Mouse (Mus musculus) liver, embryonic 12.5 days (tissue): Measurements from ENCODE around the gene Prmt8. TPM values are rescaled to one million over a fixed set of nuclear protein-coding genes. Genes with fewer than 3 reads are reported as not detected.

ENCODE experiments used
- ATAC-seq: fragments of 200-750 bp; cut with Nextera tagmentation; 2 replicates; pipeline ENCODE4 v1.8.0; 2017; ENCODE audit warnings: moderate number of reproducible peaks, mild to moderate bottlenecking, moderate library complexity
- H3K27ac ChIP-seq: fragments of 300-500 bp; sonication (generic); 2 replicates; pipeline ENCODE4 v1.5.1; 2016; ENCODE audit warnings: mild to moderate bottlenecking
- H3K27me3 ChIP-seq: fragments of 300-500 bp; sonication (generic); replicated peaks from 2 replicates; pipeline ENCODE4 v1.6.1; 2016; ENCODE audit warnings: mild to moderate bottlenecking, moderate library complexity
- H3K36me3 ChIP-seq: fragments of 300-500 bp; sonication (generic); 2 replicates; pipeline ENCODE4 v1.6.1; 2016; ENCODE audit warnings: mild to moderate bottlenecking, moderate library complexity
- H3K4me1 ChIP-seq: fragments of 300-500 bp; sonication (generic); 2 replicates; pipeline ENCODE4 v1.6.1; 2016
- H3K4me2 ChIP-seq: fragments of 300-500 bp; sonication (generic); 2 replicates; pipeline ENCODE4 v1.6.1; 2016; ENCODE audit warnings: mild to moderate bottlenecking, moderate library complexity
- H3K4me3 ChIP-seq: fragments of 300-500 bp; sonication (generic); 2 replicates; pipeline ENCODE4 v1.5.1; 2016; ENCODE audit warnings: mild to moderate bottlenecking, moderate library complexity
- H3K9ac ChIP-seq: fragments of 300-500 bp; sonication (generic); 2 replicates; pipeline ENCODE4 v1.6.1; 2016; ENCODE audit warnings: mild to moderate bottlenecking, moderate library complexity
- H3K9me3 ChIP-seq: fragments of 300-500 bp; sonication (generic); replicated peaks from 2 replicates; pipeline ENCODE4 v1.6.1; 2016; ENCODE audit warnings: mild to moderate bottlenecking, moderate library complexity
- WGBS: fragments of 180-500 bp; shearing (Covaris S2); methylation state at CpG from one replicate; pipeline ENCODE4 v1.1.7; 2016; ENCODE audit not compliant: insufficient replicate concordance; 5-methylcytosine and 5-hydroxymethylcytosine counted together
- polyA plus RNA-seq: library from polyadenylated mRNA; unstranded; fragments of >200 nt; fragmentation: Nextera tagmentation; extraction: Ambion mirVana; gene quantifications from 2 replicates; pipeline ENCODE4 v1.2.1, GENCODE M21; 2016

Gene Prmt8
- polyA plus RNA-seq, 1 experiment from 2014 or later = not detected

GRCm38 (mm10) chr6:127735130-127735981, 33.9 kb downstream of the Prmt8 start:
- no peak overlapping the region for H3K27ac ChIP-seq
- ATAC-seq = no peak

GRCm38 (mm10) chr6:127723126-127723525, 46.1 kb downstream of the Prmt8 start:
- no peak for ATAC-seq
- no peaks in the 10 kb centered on the region for H3K9me3 ChIP-seq
- no peak overlapping the region for H3K27ac ChIP-seq
- no peaks in the 10 kb centered on the region for H3K36me3 ChIP-seq
- no peak overlapping the region for H3K9ac ChIP-seq
- H3K4me2 ChIP-seq = no peak overlapping the region
- no peaks in the 10 kb centered on the region; the same call in 1 of the 2 replicates for H3K27me3 ChIP-seq
- no peaks in the 10 kb centered on the region for H3K4me1 ChIP-seq
- no peak overlapping the region for H3K4me3 ChIP-seq
- 42% methylated on average over 8 of the region's 8 CpGs for WGBS

More at GRCm38 (mm10) chr6:127735130-127735981, 33.9 kb downstream of the Prmt8 start:
- H3K4me1 ChIP-seq = no peaks in the 10 kb centered on the region
- H3K36me3 ChIP-seq = no peaks in the 10 kb centered on the region
- 64% methylated on average over 13 of the region's 13 CpGs for WGBS
- H3K9ac ChIP-seq = no peak overlapping the region
- no peak overlapping the region for H3K4me3 ChIP-seq
- H3K9me3 ChIP-seq = no peaks in the 10 kb centered on the region
- no peaks in the 10 kb centered on the region for H3K27me3 ChIP-seq
- no peak overlapping the region for H3K4me2 ChIP-seq

DNA sequence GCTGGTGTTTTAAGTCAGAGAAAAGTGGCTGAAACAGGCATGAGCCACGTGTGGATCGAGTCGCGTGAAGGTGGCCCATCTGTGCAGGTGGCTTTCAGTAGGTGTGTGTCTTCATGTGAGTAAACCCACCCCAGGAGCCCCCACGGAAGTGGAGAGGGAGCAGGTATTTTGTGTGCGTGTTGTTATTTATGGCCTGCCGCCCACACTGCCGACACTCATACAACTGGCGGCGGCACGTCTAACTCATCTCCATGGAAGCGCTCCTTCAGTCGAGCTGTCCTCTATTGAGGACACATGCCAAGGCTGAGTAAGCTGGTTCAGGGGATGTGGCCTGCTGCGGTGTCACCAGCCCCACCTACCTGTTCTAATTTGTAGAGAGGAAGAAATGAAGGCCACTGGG, 49.4 kb downstream of the Prmt8 start:
- Histone ChIP-seq H3K4me2 (no peak overlapping the region), H3K36me3 (no peaks in the 10 kb centered on the region), H3K27me3 (no peaks in the 10 kb centered on the region), H3K4me1 (no peaks in the 10 kb centered on the region), H3K27ac (no peak overlapping the region), H3K9ac (no peak overlapping the region), H3K9me3 (no peaks in the 10 kb centered on the region), H3K4me3 (no peak overlapping the region)
- ATAC-seq = no peak
- 82% methylated on average over 14 of the region's 14 CpGs for WGBS

DNA sequence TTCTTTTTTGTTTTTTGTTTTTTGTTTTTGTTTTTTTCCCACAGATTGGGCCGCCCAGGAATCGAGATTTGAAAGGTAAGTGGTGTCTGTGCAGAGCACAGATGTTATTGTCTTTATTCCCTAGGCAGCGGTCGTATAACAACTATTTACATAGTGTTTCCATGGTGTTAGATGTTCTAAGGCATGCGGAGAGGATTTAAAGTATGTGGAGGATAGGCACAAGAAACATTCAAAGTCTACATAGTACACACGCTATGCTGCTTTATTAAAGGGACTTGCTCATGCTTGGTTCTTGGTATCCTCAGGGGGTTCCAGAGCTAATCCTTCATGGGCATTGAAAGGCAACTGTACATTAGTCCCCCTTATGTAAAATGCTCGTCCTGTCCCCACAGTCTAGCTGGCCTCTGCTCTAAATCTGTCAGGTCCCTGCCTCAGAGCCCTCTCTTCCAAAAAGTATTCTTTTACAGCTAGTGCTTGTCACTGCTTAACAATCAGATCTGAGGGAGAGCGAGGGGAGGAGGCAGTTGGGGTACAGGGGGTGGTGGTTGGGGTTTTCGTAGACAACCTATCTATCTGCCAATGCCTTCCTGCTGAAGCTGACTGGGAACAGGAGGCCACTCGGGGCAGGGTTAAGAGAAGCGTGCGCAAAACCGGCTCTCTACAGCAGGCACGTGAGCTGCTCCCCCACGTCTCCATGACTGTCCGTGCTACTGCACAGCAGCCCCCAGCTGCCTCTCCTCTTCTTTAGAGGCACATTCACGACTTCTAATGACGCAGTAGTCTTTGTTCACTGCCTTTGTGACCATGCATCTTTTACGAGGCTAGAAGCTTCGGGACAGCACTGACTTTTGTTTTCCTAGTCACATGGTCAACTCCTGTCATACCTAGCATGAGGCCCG, 51.8 kb downstream of the Prmt8 start:
- ATAC-seq = no peak
- Histone ChIP-seq H3K27ac (no peak overlapping the region), H3K9ac (no peak overlapping the region), H3K4me2 (no peak overlapping the region), H3K36me3 (no peaks in the 10 kb centered on the region), H3K27me3 (no peaks in the 10 kb centered on the region), H3K4me3 (no peak overlapping the region), H3K9me3 (no peaks in the 10 kb centered on the region), H3K4me1 (no peaks in the 10 kb centered on the region)
- WGBS = 63% methylated on average over 21 of the region's 21 CpGs

DNA sequence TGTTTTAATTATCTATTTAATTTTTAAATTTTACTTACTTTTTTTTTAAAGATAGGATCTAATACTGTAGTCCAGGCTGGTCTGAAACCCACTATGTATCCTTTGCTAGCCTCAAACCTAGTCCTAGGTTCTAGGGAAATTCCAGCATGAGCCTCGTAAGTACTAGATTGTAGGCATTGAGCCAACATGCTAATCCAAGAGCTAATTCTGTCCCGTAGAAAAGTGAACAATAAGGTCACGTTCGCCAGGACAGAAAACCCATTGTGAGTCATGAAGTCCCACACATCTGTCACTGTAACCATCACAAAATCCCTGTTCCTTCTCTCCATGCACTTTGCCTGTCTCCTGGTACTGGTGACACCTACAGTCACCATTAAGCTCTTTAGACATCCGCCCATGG, 53.8 kb downstream of the Prmt8 start:
- no peak overlapping the region for H3K9ac ChIP-seq
- no peaks in the 10 kb centered on the region for H3K27me3 ChIP-seq
- ATAC-seq = no peak
- H3K4me2 ChIP-seq = no peak overlapping the region
- WGBS = 75% methylated on average over 5 of the region's 5 CpGs
- no peaks in the 10 kb centered on the region for H3K4me1 ChIP-seq
- no peaks in the 10 kb centered on the region for H3K36me3 ChIP-seq
- no peak overlapping the region for H3K27ac ChIP-seq
- H3K9me3 ChIP-seq = no peaks in the 10 kb centered on the region
- H3K4me3 ChIP-seq = no peak overlapping the region

- 59% methylated on average over 5 of the region's 5 CpGs for WGBS
- Histone ChIP-seq H3K36me3 (no peaks in the 10 kb centered on the region), H3K4me3 (no peak overlapping the region), H3K9ac (no peak overlapping the region), H3K9me3 (no peaks in the 10 kb centered on the region), H3K27me3 (no peaks in the 10 kb centered on the region), H3K4me1 (no peaks in the 10 kb centered on the region), H3K4me2 (no peak overlapping the region), H3K27ac (no peak overlapping the region)
- no peak for ATAC-seq
Observed at GRCm38 (mm10) chr6:127714906-127715305, 54.4 kb downstream of the Prmt8 start.

GRCm38 (mm10) chr6:127708218-127708628, 61.0 kb downstream of the Prmt8 start:
- Histone ChIP-seq H3K27me3 (no peaks in the 10 kb centered on the region), H3K4me3 (no peak overlapping the region), H3K4me2 (no peak overlapping the region), H3K9ac (no peak overlapping the region), H3K4me1 (no peaks in the 10 kb centered on the region), H3K27ac (no peak overlapping the region), H3K9me3 (no peaks in the 10 kb centered on the region), H3K36me3 (no peaks in the 10 kb centered on the region)
- no peak for ATAC-seq
- WGBS = 35% methylated on average over 1 of the region's 1 CpGs

DNA sequence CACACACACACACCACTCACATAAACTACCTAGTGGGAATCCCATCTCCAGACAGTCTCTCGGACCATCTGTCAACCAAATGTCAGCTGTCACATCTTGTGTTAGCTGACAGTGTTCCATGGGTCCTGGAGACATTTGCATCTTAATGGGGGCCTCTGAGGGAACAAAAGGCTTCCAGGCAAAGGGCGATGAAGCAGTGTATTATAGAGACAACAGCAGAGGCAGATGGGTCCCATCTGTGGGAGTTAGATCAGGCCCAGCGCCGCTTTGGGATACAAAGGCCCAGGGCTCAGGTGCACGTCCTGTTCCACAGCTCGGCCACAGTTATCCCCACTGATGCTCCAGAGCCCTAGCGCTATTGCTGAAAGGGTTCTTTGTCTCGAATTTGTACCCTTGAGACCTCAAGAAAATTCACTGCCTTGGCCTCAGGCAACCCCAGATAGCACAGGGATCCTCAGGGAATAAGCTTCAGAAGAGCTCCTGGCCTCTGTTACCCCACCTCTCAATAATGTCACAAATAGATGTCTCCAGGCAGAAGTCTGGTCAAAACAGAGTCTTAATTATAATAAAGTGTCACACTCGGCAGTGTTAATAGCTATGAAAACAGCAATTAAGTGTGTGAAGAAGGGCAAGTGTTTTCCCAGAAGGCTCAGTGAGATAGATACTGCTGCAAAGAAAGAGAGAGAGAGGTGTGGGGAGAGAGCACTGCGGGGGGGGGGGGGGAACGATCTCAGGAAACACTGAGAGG, 68.1 kb downstream of the Prmt8 start:
- no peaks in the 10 kb centered on the region for H3K36me3 ChIP-seq
- no peaks in the 10 kb centered on the region for H3K9me3 ChIP-seq
- no peak overlapping the region for H3K27ac ChIP-seq
- no peak overlapping the region for H3K4me3 ChIP-seq
- H3K27me3 ChIP-seq = no peaks in the 10 kb centered on the region
- no peak overlapping the region for H3K9ac ChIP-seq
- WGBS = 49% methylated on average over 9 of the region's 11 CpGs
- H3K4me2 ChIP-seq = no peak overlapping the region
- ATAC-seq = no peak
- no peaks in the 10 kb centered on the region for H3K4me1 ChIP-seq

DNA sequence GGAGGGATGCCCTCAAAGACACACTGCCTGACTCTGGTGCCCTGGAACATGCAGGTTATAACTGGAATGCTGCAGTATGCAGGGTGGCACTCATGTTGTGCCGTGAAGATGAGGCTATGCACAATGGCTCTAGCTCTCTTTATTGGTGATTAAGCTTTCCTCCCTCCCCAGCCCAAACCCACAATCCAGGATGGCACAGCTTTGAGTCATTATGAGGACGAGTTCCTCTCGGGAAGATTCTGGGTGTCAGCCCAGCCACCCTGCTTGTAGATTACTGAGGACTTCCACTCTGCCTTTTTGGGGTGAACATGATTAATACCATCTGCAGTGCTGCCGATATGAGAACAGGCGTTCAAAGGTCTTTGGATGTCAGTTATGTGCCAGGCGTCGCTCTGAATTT, 75.6 kb downstream of the Prmt8 start:
- Histone ChIP-seq H3K4me3 (no peak overlapping the region), H3K27ac (no peak overlapping the region), H3K27me3 (0 out of 2 replicates have a peak, but pooled peaks cover 10% of the 10 kb centered on the region), H3K9me3 (no peaks in the 10 kb centered on the region), H3K36me3 (no peaks in the 10 kb centered on the region), H3K4me2 (no peak overlapping the region), H3K9ac (no peak overlapping the region), H3K4me1 (0 out of 2 replicates have a peak, but pooled peaks cover 2% of the 10 kb centered on the region)
- WGBS = 75% methylated on average over 7 of the region's 7 CpGs
- ATAC-seq = no peak

- 28% methylated on average over 7 of the region's 7 CpGs for WGBS
- H3K36me3 ChIP-seq = no peaks in the 10 kb centered on the region
- no peaks in the 10 kb centered on the region for H3K9me3 ChIP-seq
- no peak overlapping the region for H3K4me3 ChIP-seq
- ATAC-seq = no peak
- no peak overlapping the region for H3K4me2 ChIP-seq
- no peak overlapping the region for H3K9ac ChIP-seq
- no peak overlapping the region for H3K27ac ChIP-seq
- 0 out of 2 replicates have a peak, but pooled peaks cover 2% of the 10 kb centered on the region for H3K4me1 ChIP-seq
- H3K27me3 ChIP-seq = 0 out of 2 replicates have a peak, but pooled peaks cover 10% of the 10 kb centered on the region
Observed at GRCm38 (mm10) chr6:127692298-127692697, 77.0 kb downstream of the Prmt8 start.

- Histone ChIP-seq H3K27ac (no peak overlapping the region), H3K36me3 (no peaks in the 10 kb centered on the region), H3K9ac (no peak overlapping the region), H3K9me3 (no peaks in the 10 kb centered on the region), H3K4me1 (0 out of 2 replicates have a peak, but pooled peaks cover 1% of the 10 kb centered on the region), H3K27me3 (0 out of 2 replicates have a peak, but pooled peaks cover 4% of the 10 kb centered on the region), H3K4me2 (no peak overlapping the region), H3K4me3 (no peak overlapping the region)
- WGBS = 68% methylated on average over 6 of the region's 6 CpGs
- ATAC-seq = no peak
Observed at GRCm38 (mm10) chr6:127687181-127687860, 82.0 kb downstream of the Prmt8 start.
